Comparison of ENCODE assay signal across 20 mouse cellular contexts in genomic region chr15:32239099-32239498, GRCm38 (mm10). TPM values are rescaled to one million over a fixed set of nuclear protein-coding genes. Genes with fewer than 3 reads are reported as not detected.
"Had no signal": no experiment of that assay in that cellular context is flagged by ENCODE, and none has a peak within 500 bp of the region (broad histone marks: within the 10 kb centered on the region; RNA-seq: fewer than 3 reads in every experiment).

No protein-coding gene starts in this region.

- H3K4me3 ChIP-seq: intestine, embryonic 15.5 days; limb, embryonic 12.5 days; limb, embryonic 15.5 days; midbrain, embryonic 12.5 days; midbrain, embryonic 15.5 days; neural tube, embryonic 12.5 days; neural tube, embryonic 15.5 days; stomach, embryonic 15.5 days had no signal

- H3K4me2 ChIP-seq: intestine, embryonic 15.5 days; limb, embryonic 12.5 days; limb, embryonic 15.5 days; liver, embryonic 11.5 days; lung, embryonic 14.5 days; midbrain, embryonic 12.5 days; midbrain, embryonic 15.5 days; neural tube, embryonic 12.5 days; neural tube, embryonic 15.5 days; stomach, embryonic 15.5 days had no signal

- H3K27ac ChIP-seq: intestine, embryonic 15.5 days; kidney, postnatal 0 days; limb, embryonic 12.5 days; limb, embryonic 15.5 days; liver, embryonic 14.5 days; macrophage; midbrain, embryonic 12.5 days; midbrain, embryonic 15.5 days; neural tube, embryonic 12.5 days; neural tube, embryonic 15.5 days; stomach, embryonic 15.5 days had no signal

- H3K9ac ChIP-seq: intestine, embryonic 15.5 days; limb, embryonic 12.5 days; limb, embryonic 15.5 days; liver, embryonic 14.5 days; liver, postnatal 0 days; lung, embryonic 14.5 days; midbrain, embryonic 12.5 days; midbrain, embryonic 15.5 days; neural tube, embryonic 12.5 days; neural tube, embryonic 15.5 days; stomach, embryonic 15.5 days had no signal

- ATAC-seq: intestine, embryonic 15.5 days; liver, postnatal 0 days; lung, postnatal 0 days; midbrain, embryonic 15.5 days had no signal

- DNase-seq: left cerebral cortex, postnatal 4 days; liver, postnatal 0 days; lung, embryonic 14.5 days; right cerebral cortex, adult 18-20 months; right cerebral cortex, postnatal 14 days; right cerebral cortex, postnatal 4 days; thymus, postnatal 25 days had no signal

- H3K4me1 ChIP-seq: intestine, embryonic 15.5 days; stomach, embryonic 15.5 days had no signal

- H3K27me3 ChIP-seq: intestine, embryonic 15.5 days; limb, embryonic 12.5 days; limb, embryonic 15.5 days; midbrain, embryonic 12.5 days; midbrain, embryonic 15.5 days; neural tube, embryonic 12.5 days; neural tube, embryonic 15.5 days; stomach, embryonic 15.5 days had no signal

- H3K36me3 ChIP-seq: intestine, embryonic 15.5 days; midbrain, embryonic 12.5 days; midbrain, embryonic 15.5 days; neural tube, embryonic 12.5 days; neural tube, embryonic 15.5 days; stomach, embryonic 15.5 days had no signal

- H3K9me3 ChIP-seq: intestine, embryonic 15.5 days; limb, embryonic 12.5 days; limb, embryonic 15.5 days; midbrain, embryonic 12.5 days; midbrain, embryonic 15.5 days; neural tube, embryonic 12.5 days; neural tube, embryonic 15.5 days; stomach, embryonic 15.5 days had no signal

RNA-seq across cellular contexts. Expression of gene Sema5a, which starts 5.5 kb away (rescaled TPM):
- polyA plus RNA-seq: macrophage had no signal
